Mouse (Mus musculus) midbrain, embryonic 13.5 days (tissue): ENCODE results near the gene Myl3. TPM values are rescaled to one million over a fixed set of nuclear protein-coding genes. Genes with fewer than 3 reads are reported as not detected.
A peak's percentile ranks its signal among the peaks of the same experiment; 100 is the strongest.

Experiments
- ATAC-seq: fragments of 200-750 bp; cut with Nextera tagmentation; 2 replicates; pipeline ENCODE4 v1.8.0; 2017; ENCODE audit warnings: mild to moderate bottlenecking, moderate TSS enrichment, moderate library complexity
- H3K27ac ChIP-seq: fragments of 300-500 bp; sonication (generic); 2 replicates; pipeline ENCODE4 v1.5.1; 2015; ENCODE audit warnings: inconsistent platforms, mild to moderate bottlenecking, moderate library complexity
- H3K27me3 ChIP-seq: fragments of 300-500 bp; sonication (generic); 2 replicates; pipeline ENCODE4 v1.6.1; 2015; ENCODE audit warnings: mild to moderate bottlenecking, inconsistent platforms
- H3K36me3 ChIP-seq: fragments of 300-500 bp; sonication (generic); 2 replicates; pipeline ENCODE4 v1.6.1; 2015; ENCODE audit warnings: mild to moderate bottlenecking, inconsistent platforms
- H3K4me1 ChIP-seq: fragments of 300-500 bp; sonication (generic); replicated peaks from 2 replicates; pipeline ENCODE4 v1.6.1; 2015; ENCODE audit warnings: inconsistent platforms
- H3K4me2 ChIP-seq: fragments of 300-500 bp; sonication (generic); replicated peaks from 2 replicates; pipeline ENCODE4 v1.6.1; 2015; ENCODE audit warnings: moderate library complexity, mild to moderate bottlenecking, inconsistent platforms
- H3K4me3 ChIP-seq: fragments of 300-500 bp; sonication (generic); replicated peaks from 2 replicates; pipeline ENCODE4 v1.5.1; 2015; ENCODE audit warnings: mild to moderate bottlenecking, inconsistent platforms
- H3K9ac ChIP-seq: fragments of 300-500 bp; sonication (generic); replicated peaks from 2 replicates; pipeline ENCODE4 v1.6.1; 2015; ENCODE audit warnings: mild to moderate bottlenecking, inconsistent platforms
- H3K9me3 ChIP-seq: fragments of 300-500 bp; sonication (generic); 2 replicates; pipeline ENCODE4 v1.6.1; 2016; ENCODE audit warnings: mild to moderate bottlenecking, inconsistent platforms
- WGBS: fragments of 180-500 bp; shearing (Covaris S2); methylation state at CpG from one replicate; pipeline ENCODE4 v1.1.7; 2015; 5-methylcytosine and 5-hydroxymethylcytosine counted together
- polyA plus RNA-seq: library from polyadenylated mRNA; unstranded; fragments of >200 nt; fragmentation: Nextera tagmentation; extraction: Ambion mirVana; gene quantifications from 2 replicates; pipeline ENCODE4 v1.2.1, GENCODE M21; 2015

Myl3 gene
- polyA plus RNA-seq, 1 experiment from 2014 or later: not detected

GRCm38 (mm10) chr9:110775269-110776022 is 33.8 kb downstream of the Myl3 start:
- Histone ChIP-seq H3K4me1 (peaks cover 2% of the 10 kb centered on the region), H3K4me3 (no peak overlapping the region)
- 79% methylated on average over 10 of the region's 10 CpGs for WGBS

GRCm38 (mm10) chr9:110778100-110778499 is 36.4 kb downstream of the Myl3 start:
- WGBS: 95% methylated on average over 1 of the region's 1 CpGs
- no peaks in the 10 kb centered on the region for H3K9me3 ChIP-seq
- ATAC-seq: no peak
- peaks cover 16% of the 10 kb centered on the region for H3K27me3 ChIP-seq
- H3K4me1 ChIP-seq: peaks cover 12% of the 10 kb centered on the region
- H3K27ac ChIP-seq: no peak overlapping the region
- H3K9ac ChIP-seq: no peak overlapping the region
- H3K4me2 ChIP-seq: no peak overlapping the region
- H3K36me3 ChIP-seq: no peaks in the 10 kb centered on the region
- no peak overlapping the region for H3K4me3 ChIP-seq

More at GRCm38 (mm10) chr9:110775269-110776022, 33.8 kb downstream of the Myl3 start:
- H3K36me3 ChIP-seq: no peaks in the 10 kb centered on the region
- H3K9ac ChIP-seq: no peak overlapping the region
- H3K27me3 ChIP-seq: peaks cover 14% of the 10 kb centered on the region
- ATAC-seq: no peak
- no peak overlapping the region for H3K4me2 ChIP-seq
- H3K27ac ChIP-seq: no peak overlapping the region
- H3K9me3 ChIP-seq: no peaks in the 10 kb centered on the region

GRCm38 (mm10) chr9:110778559-110778958 is 36.9 kb downstream of the Myl3 start:
- H3K9me3 ChIP-seq: no peaks in the 10 kb centered on the region
- no peaks in the 10 kb centered on the region for H3K36me3 ChIP-seq
- H3K27ac ChIP-seq: no peak overlapping the region
- H3K4me1 ChIP-seq: peaks cover 12% of the 10 kb centered on the region
- 86% methylated on average over 7 of the region's 7 CpGs for WGBS
- H3K27me3 ChIP-seq: peaks cover 16% of the 10 kb centered on the region
- no peak overlapping the region for H3K4me2 ChIP-seq
- no peak for ATAC-seq
- H3K4me3 ChIP-seq: no peak overlapping the region
- H3K9ac ChIP-seq: no peak overlapping the region

- 64% methylated on average over 5 of the region's 5 CpGs for WGBS
- H3K4me1 ChIP-seq: peaks cover 12% of the 10 kb centered on the region
- ATAC-seq: no peak
- peaks cover 16% of the 10 kb centered on the region for H3K27me3 ChIP-seq
- H3K36me3 ChIP-seq: no peaks in the 10 kb centered on the region
- H3K4me3 ChIP-seq: no peak overlapping the region
- H3K27ac ChIP-seq: no peak overlapping the region
- no peak overlapping the region for H3K4me2 ChIP-seq
- no peaks in the 10 kb centered on the region for H3K9me3 ChIP-seq
- H3K9ac ChIP-seq: no peak overlapping the region
Observed at GRCm38 (mm10) chr9:110779242-110779913, 37.7 kb downstream of the Myl3 start.

- Histone ChIP-seq H3K4me2 (peak overlapping the region; percentile 67), H3K4me1 (peaks cover 12% of the 10 kb centered on the region), H3K27me3 (peaks cover 16% of the 10 kb centered on the region), H3K9me3 (no peaks in the 10 kb centered on the region), H3K36me3 (no peaks in the 10 kb centered on the region), H3K27ac (peak overlapping the region; percentile 77), H3K4me3 (peak overlapping the region; percentile 48), H3K9ac (peak overlapping the region; percentile 77)
- peak; percentile 96 for ATAC-seq
- under 1% methylated on average over 43 of the region's 43 CpGs for WGBS
Observed at GRCm38 (mm10) chr9:110781256-110781721, 39.6 kb downstream of the Myl3 start.

- under 1% methylated on average over 23 of the region's 23 CpGs for WGBS
- peak; percentile 71 for ATAC-seq
- Histone ChIP-seq H3K9me3 (no peaks in the 10 kb centered on the region), H3K9ac (peak overlapping the region; percentile 77), H3K4me1 (peaks cover 12% of the 10 kb centered on the region), H3K27me3 (peaks cover 16% of the 10 kb centered on the region), H3K4me2 (peak overlapping the region; percentile 67), H3K36me3 (no peaks in the 10 kb centered on the region), H3K27ac (peak overlapping the region; percentile 77), H3K4me3 (peak overlapping the region; percentile 48)
Observed at GRCm38 (mm10) chr9:110781731-110782130, 40.1 kb downstream of the Myl3 start.

- Histone ChIP-seq H3K9me3 (no peaks in the 10 kb centered on the region), H3K27ac (no peak overlapping the region), H3K4me2 (no peak overlapping the region), H3K4me1 (peaks cover 12% of the 10 kb centered on the region), H3K27me3 (peaks cover 16% of the 10 kb centered on the region), H3K36me3 (no peaks in the 10 kb centered on the region), H3K4me3 (no peak overlapping the region), H3K9ac (no peak overlapping the region)
- WGBS: 42% methylated on average over 1 of the region's 1 CpGs
- ATAC-seq: no peak
Observed at GRCm38 (mm10) chr9:110783611-110784010, 42.0 kb downstream of the Myl3 start.

GRCm38 (mm10) chr9:110788169-110788568 is 46.5 kb downstream of the Myl3 start:
- no peak overlapping the region for H3K27ac ChIP-seq
- no peak overlapping the region for H3K4me3 ChIP-seq
- no peak overlapping the region for H3K4me2 ChIP-seq
- H3K27me3 ChIP-seq: no peaks in the 10 kb centered on the region
- no peaks in the 10 kb centered on the region for H3K4me1 ChIP-seq
- WGBS: 93% methylated on average over 3 of the region's 3 CpGs
- no peaks in the 10 kb centered on the region for H3K36me3 ChIP-seq
- H3K9ac ChIP-seq: no peak overlapping the region
- H3K9me3 ChIP-seq: no peaks in the 10 kb centered on the region
- no peak for ATAC-seq

GRCm38 (mm10) chr9:110790462-110790861 is 48.8 kb downstream of the Myl3 start:
- no peaks in the 10 kb centered on the region for H3K4me1 ChIP-seq
- no peak for ATAC-seq

GRCm38 (mm10) chr9:110797013-110797412 is 55.4 kb downstream of the Myl3 start:
- Histone ChIP-seq H3K27me3 (no peaks in the 10 kb centered on the region), H3K9me3 (no peaks in the 10 kb centered on the region), H3K4me2 (no peak overlapping the region), H3K4me1 (no peaks in the 10 kb centered on the region), H3K27ac (no peak overlapping the region), H3K36me3 (no peaks in the 10 kb centered on the region), H3K4me3 (no peak overlapping the region), H3K9ac (no peak overlapping the region)
- no peak for ATAC-seq
- 89% methylated on average over 10 of the region's 10 CpGs for WGBS

More at GRCm38 (mm10) chr9:110790462-110790861, 48.8 kb downstream of the Myl3 start:
- WGBS: 80% methylated on average over 4 of the region's 4 CpGs
- Histone ChIP-seq H3K4me3 (no peak overlapping the region), H3K36me3 (no peaks in the 10 kb centered on the region), H3K9me3 (no peaks in the 10 kb centered on the region), H3K27ac (no peak overlapping the region), H3K4me2 (no peak overlapping the region), H3K27me3 (no peaks in the 10 kb centered on the region), H3K9ac (no peak overlapping the region)

- Histone ChIP-seq H3K27me3 (no peaks in the 10 kb centered on the region), H3K4me1 (no peaks in the 10 kb centered on the region), H3K4me2 (no peak within 1 kb of the TSS), H3K36me3 (no peaks in the 10 kb centered on the region), H3K27ac (no peak within 1 kb of the TSS), H3K9me3 (no peaks in the 10 kb centered on the region), H3K4me3 (no peak within 1 kb of the TSS), H3K9ac (no peak within 1 kb of the TSS)
- 94% methylated on average over 14 of the region's 14 CpGs for WGBS
- ATAC-seq: no peak
Observed at GRCm38 (mm10) chr9:110797866-110798265, 56.2 kb downstream of the Myl3 start, which contains the start of gene Prss42. Gene Prss42, plus strand, starts transcription at chr9:110798166.

GRCm38 (mm10) chr9:110800834-110801479 is 59.3 kb downstream of the Myl3 start:
- Histone ChIP-seq H3K27ac (no peak overlapping the region), H3K9ac (no peak overlapping the region), H3K27me3 (no peaks in the 10 kb centered on the region), H3K9me3 (no peaks in the 10 kb centered on the region), H3K4me3 (no peak overlapping the region), H3K4me2 (no peak overlapping the region), H3K36me3 (no peaks in the 10 kb centered on the region), H3K4me1 (no peaks in the 10 kb centered on the region)
- 90% methylated on average over 8 of the region's 8 CpGs for WGBS
- ATAC-seq: no peak
